Mouse (Mus musculus): Measurements from ENCODE around the gene Olfr1395.

DNA sequence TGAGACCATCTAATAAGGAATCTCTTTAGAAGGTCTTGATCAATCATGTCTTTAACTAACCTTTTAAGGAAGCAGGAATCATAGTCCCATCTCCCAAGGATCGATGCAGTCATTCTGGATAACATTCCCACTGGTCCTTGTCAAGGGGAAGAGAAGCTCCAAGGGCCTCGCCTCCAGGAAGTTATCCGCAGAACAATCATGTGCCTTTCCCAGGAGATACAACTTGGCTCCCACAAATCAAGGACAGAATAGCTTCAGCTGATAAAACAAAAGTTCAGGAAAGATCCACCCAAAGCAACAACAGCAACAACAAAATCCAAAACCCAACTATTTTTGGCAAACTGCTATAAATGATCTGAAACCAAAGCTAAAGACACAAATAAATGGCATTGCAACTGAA is 22.4 kb upstream of the Olfr1395 start:
- no peak for TF ChIP-seq EP300 (IDR thresholded peaks at IDR 0.05; ENCODE audit: low read depth in 1 of 2, low read length in 2 of 2)
- no peak for TF ChIP-seq CHD2 (IDR thresholded peaks at IDR 0.05; ENCODE audit: low read length)
- TF ChIP-seq NRF1 (IDR thresholded peaks at IDR 0.05; ENCODE audit: insufficient read depth, low read depth, low read length, poor library complexity, severe bottlenecking): no peak
- TF ChIP-seq CTCF (IDR thresholded peaks at IDR 0.05 in 2 of 3, conservative IDR thresholded peaks at IDR 0.05 in 1 of 3; ENCODE audit: control insufficient read depth in 1 of 3, insufficient read depth in 1 of 3, low read depth in 2 of 3, low read length in 3 of 3, poor library complexity in 1 of 3, severe bottlenecking in 1 of 3): no peak
